Mouse (Mus musculus): ENCODE data around the gene Gal3st2b. TPM values are rescaled to one million over a fixed set of nuclear protein-coding genes. Genes with fewer than 3 reads are reported as not detected.

Gene Gal3st2b
- not detected in 2 replicates for polyA plus RNA-seq (2012; rRNA removed)

GRCm38 (mm10) chr1:93918011-93918410, at the start of gene Gal3st2b:
Gal3st2b (plus strand) TSS chr1:93918311.

GRCm38 (mm10) chr1:93990209-93990608, 72.1 kb downstream of the Gal3st2b start, which contains the start of gene Gal3st2c:
Gal3st2c (plus strand) TSS chr1:93990509.

Other genes starting within 250 kb of the Gal3st2b start
- 52.9 and 57.9 TPM in 2 replicates for gene Bok, start 232.7 kb upstream of the Gal3st2b start, polyA plus RNA-seq (2012; rRNA removed)
- 79.4 and 85.0 TPM in 2 replicates for gene Atg4b, start 166.8 kb upstream of the Gal3st2b start, polyA plus RNA-seq (2012; rRNA removed)
- gene Thap4, start 163.4 kb upstream of the Gal3st2b start, polyA plus RNA-seq (2012; rRNA removed): 41.7 and 52.5 TPM in 2 replicates
- gene Dtymk, start 116.4 kb upstream of the Gal3st2b start, polyA plus RNA-seq (2012; rRNA removed): 206 and 225 TPM in 2 replicates
- 10.1 and 11.2 TPM in 2 replicates for gene Ing5, start 114.3 kb upstream of the Gal3st2b start, polyA plus RNA-seq (2012; rRNA removed)
- gene D2hgdh, start 93.4 kb upstream of the Gal3st2b start, polyA plus RNA-seq (2012; rRNA removed): 20.7 and 23.5 TPM in 2 replicates
- 0.09 TPM in 1 of 2 replicates, not detected in the other for gene Gal3st2, start 57.0 kb upstream of the Gal3st2b start, polyA plus RNA-seq (2012; rRNA removed)
- gene Gal3st2c, start 72.2 kb downstream of the Gal3st2b start, polyA plus RNA-seq (2012; rRNA removed): not detected in 2 replicates
- 0.01 TPM in 1 of 2 replicates, not detected in the other for gene Neu4, start 102.1 kb downstream of the Gal3st2b start, polyA plus RNA-seq (2012; rRNA removed)
- gene Pdcd1, start 134.2 kb downstream of the Gal3st2b start, polyA plus RNA-seq (2012; rRNA removed): 0.05 and 0.09 TPM in 2 replicates